Mouse (Mus musculus) embryo, embryonic 11 days (tissue): ENCODE measurements at regions not wholly inside any gene's neighbourhood (a gene's known extent, or its start where the extent isn't known, plus 50 kb on each side); places are given as distances from the start of the nearest gene placed in this dataset.

ENCODE experiments used
- DNase-seq: peaks from one replicate; pipeline ENCODE4 v3.0.0-alpha.2; 2015

GRCm38 (mm10) chr9:14185681-14186080, 89.2 kb upstream of the Sesn3 start:
- DNase-seq = no peak

- DNase-seq = no peak
Observed at GRCm38 (mm10) chr9:14187753-14188152, 87.1 kb upstream of the Sesn3 start.

DNA sequence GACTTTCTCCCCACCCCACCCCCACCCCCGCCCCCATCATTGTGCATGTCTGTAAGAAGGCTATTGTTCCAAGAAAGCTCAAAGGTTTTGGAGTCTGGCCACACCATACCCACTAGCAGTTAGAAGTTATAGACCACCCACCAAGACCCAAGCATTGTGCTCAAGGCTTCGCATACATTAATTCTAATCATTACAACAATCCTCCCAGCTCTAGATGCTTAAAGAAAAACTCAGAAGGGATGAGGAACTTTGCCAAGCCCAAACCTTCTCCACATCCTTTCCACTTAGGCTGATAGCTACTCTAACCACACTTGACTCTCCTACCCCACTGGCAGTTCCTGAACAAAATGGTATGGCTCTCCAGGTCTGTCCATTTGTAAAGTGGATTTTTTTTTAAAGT, 86.4 kb upstream of the Sesn3 start:
- DNase-seq = no peak

DNA sequence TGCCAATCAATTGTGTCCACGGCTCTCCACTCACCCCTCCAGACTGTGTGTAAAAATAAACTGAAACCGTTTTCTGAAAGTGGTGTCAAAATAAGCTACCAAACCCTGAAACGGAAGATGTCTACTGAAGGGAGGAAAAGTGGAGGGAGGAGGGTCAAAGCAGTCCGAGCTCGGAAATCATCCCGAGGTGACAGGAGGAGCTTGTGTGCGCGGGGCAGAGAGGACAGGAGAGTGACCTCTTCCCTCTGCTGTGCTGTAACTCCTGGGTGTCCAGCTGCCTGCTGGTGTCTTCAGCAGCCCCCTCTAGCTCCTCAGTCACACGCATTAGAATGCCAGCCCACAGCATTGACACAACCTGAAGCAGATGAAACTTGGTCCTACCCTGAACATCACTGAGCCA, 84.2 kb upstream of the Sesn3 start:
- no peak for DNase-seq

DNA sequence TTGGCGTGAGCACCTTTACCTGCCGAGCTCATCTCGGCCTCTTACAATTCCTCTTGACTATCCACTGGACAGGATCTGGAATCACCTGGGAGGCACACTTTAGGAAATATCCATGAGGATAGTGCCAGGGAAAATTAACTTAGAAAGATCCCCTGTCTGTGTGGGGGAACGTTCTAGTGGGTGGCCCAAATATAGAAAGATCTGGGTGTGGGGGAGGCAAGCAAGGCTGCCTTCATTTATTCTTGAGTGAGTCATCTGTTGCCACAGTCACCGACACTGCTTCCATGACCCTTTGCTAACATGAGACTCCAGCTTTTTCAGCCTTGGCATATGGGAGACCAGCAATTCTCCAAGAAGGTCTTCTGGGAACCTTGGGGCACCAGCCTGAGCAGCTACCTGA, 80.1 kb upstream of the Sesn3 start:
- no peak for DNase-seq

GRCm38 (mm10) chr9:14199116-14199515, 75.8 kb upstream of the Sesn3 start:
- DNase-seq = no peak

DNA sequence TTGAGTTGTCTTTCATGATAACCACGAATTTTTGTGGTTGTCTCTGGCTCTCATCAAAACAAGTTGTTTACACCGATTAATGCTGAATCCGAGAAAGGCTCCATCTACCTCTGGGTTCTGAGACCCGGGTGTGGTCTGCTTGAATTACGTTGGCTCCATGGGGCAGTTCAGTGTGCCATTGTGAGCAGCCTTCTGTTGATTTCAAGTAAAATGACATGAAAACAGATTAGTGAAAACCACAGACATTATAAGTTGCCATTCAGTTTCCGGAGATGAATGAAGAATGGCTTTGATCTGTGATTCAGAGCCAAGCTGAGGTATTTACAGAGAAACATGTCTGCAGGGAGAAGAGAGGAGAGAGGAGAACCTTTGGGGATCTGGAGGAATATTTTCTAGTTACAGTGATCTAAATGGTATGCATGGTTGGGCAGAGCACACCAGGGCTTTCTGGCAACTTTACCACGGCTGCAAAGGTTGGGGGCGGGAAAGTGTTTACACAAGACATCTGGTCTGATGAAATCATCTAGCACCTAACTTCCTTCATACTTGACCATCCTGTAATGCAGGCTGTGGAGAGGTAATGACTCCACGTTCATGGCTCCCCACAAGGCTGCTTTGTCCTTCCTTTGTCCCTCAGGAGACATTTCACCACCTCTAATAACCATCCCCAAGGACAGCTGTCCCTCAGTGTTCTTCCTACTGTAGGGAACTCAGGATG, 74.7 kb upstream of the Sesn3 start:
- DNase-seq = no peak

DNA sequence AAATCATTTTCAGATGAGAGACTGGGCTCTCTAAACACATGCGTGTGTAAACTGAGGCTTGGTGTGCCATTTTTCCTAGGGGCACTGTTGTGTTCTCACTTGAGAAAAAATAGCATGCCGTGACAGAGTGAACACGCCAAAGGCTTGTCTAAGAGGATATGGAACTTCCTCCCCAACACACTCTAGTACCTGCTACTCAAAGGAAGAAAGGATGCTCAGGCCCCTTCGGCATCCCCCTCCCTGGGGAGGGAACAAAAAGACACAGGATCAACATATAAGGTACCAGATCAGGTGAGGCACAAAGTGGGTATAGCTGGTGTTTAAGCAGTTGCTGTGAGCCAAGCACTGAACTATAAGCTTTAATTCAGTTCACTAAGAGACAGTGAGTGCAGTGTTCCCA, 74.0 kb upstream of the Sesn3 start:
- no peak for DNase-seq

- DNase-seq = no peak
Observed at GRCm38 (mm10) chr9:14202551-14203306, 72.1 kb upstream of the Sesn3 start.

DNA sequence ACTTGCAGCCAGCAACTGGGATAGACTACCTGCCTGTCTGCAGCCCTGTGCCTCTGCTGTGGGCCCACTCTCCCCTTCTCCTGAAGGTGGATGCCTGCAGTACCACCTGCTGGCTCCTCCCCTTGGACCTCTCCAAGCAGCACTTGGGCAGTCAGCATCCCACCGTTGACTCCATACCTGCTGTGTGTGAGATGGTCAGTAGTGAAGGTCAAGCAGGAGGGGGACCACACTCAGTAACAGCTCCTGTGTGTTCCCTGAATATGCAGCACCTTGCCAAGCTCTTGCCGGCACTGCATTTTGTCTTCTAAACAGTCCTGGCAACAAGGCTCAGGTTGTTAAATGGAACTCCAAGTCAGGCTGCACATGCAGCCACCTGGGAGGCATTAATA, 71.6 kb upstream of the Sesn3 start:
- no peak for DNase-seq

GRCm38 (mm10) chr9:14203768-14204416, 71.0 kb upstream of the Sesn3 start:
- DNase-seq = no peak

DNA sequence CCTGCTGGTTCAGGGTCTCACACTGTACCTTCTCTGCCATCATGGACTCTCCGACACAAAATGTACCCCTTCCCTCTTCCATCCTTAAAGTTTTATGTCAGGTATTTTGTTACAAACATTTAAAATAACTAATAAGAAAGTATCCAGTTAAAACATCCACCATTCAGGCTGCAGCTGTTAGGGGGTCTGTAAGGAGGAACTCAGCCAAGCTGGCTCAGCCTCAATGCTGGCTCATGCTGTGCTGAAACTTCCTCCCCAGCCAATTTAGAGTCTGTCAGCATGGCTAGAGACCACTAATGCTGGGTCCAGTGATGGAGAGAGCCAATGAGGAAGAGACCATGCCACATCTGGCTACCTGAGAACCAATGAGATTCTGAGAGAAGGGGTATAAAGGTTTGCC, 70.0 kb upstream of the Sesn3 start:
- no peak for DNase-seq

GRCm38 (mm10) chr9:14206838-14207560, 67.9 kb upstream of the Sesn3 start:
- DNase-seq = no peak

GRCm38 (mm10) chr9:14207561-14207936, 67.3 kb upstream of the Sesn3 start:
- no peak for DNase-seq

DNA sequence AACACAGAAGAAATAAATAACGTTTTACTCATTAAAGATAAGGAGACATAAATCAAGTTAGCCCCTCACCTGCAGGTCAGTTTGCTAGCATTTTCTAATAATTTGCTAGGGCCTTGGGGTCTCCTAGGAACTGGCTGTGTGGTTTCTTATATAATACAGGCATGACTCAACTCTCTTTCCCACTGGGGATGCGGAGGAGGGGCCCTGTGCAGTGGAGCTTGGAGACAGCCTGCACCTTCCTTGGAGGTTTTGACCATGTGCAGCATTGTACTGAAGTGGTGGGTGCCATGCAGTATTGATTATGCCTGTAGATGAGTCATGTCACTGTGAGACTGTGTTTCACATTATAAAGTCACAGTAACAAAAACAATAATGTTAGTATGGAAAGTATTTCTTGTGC, 61.6 kb upstream of the Sesn3 start:
- no peak for DNase-seq

- DNase-seq = no peak
Observed at GRCm38 (mm10) chr9:14215171-14215782, 59.6 kb upstream of the Sesn3 start.

DNA sequence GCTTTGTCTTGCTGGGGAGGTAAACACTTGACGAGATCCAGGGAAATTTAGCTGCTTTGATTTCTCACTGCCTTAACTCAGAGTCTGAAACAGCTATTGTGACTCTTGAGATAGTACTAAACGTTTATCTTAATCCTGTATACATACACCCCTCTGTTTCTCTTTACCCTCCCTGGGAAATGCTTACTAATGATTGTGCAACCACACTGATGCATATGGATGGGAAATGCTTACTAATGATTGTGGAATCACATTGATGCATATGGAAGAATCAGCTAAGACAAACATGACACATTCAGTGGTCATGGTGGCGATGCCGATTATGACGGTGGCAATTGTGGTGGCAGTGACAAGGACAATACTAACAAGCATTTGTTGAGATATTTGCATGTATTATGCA, 58.9 kb upstream of the Sesn3 start:
- no peak for DNase-seq

GRCm38 (mm10) chr9:14222936-14223335, 51.9 kb upstream of the Sesn3 start:
- DNase-seq = no peak
